Mouse (Mus musculus): ENCODE results near the gene Fndc3a.

The Fndc3a gene

GRCm38 (mm10) chr14:72709710-72710340 lies at the start of gene Fndc3a:
TSS of gene Fndc3a (minus strand) at chr14:72710003.
- DNase-seq (ENCODE audit: low spot score in 2 of 2): peak; percentile 78 to 91

GRCm38 (mm10) chr14:72752893-72753292 lies 43.1 kb upstream of the Fndc3a start:
- no peak for DNase-seq (ENCODE audit: low spot score in 2 of 2)

GRCm38 (mm10) chr14:72750426-72751182 lies 40.8 kb upstream of the Fndc3a start:
- DNase-seq (ENCODE audit: low spot score in 2 of 2): no peak

- DNase-seq (ENCODE audit: low spot score in 2 of 2): no peak
Measured at GRCm38 (mm10) chr14:72748331-72748730, 38.5 kb upstream of the Fndc3a start.

- no peak for DNase-seq (ENCODE audit: low spot score in 2 of 2)
Measured at GRCm38 (mm10) chr14:72741667-72742066, 31.9 kb upstream of the Fndc3a start.

GRCm38 (mm10) chr14:72740336-72740735 lies 30.5 kb upstream of the Fndc3a start:
- no peak for DNase-seq (ENCODE audit: low spot score in 2 of 2)

- no peak for DNase-seq (ENCODE audit: low spot score in 2 of 2)
Measured at GRCm38 (mm10) chr14:72739484-72740208, 29.8 kb upstream of the Fndc3a start.

- no peak for DNase-seq (ENCODE audit: low spot score in 2 of 2)
Measured at GRCm38 (mm10) chr14:72738776-72739175, 29.0 kb upstream of the Fndc3a start.

- no peak for DNase-seq (ENCODE audit: low spot score in 2 of 2)
Measured at GRCm38 (mm10) chr14:72738217-72738616, 28.4 kb upstream of the Fndc3a start.

GRCm38 (mm10) chr14:72725865-72726264 lies 16.1 kb upstream of the Fndc3a start:
- DNase-seq (ENCODE audit: low spot score in 2 of 2): no peak

GRCm38 (mm10) chr14:72722274-72723053 lies 12.7 kb upstream of the Fndc3a start:
- no peak for DNase-seq (ENCODE audit: low spot score in 2 of 2)

- no peak for DNase-seq (ENCODE audit: low spot score in 2 of 2)
Measured at GRCm38 (mm10) chr14:72716175-72716574, 6.4 kb upstream of the Fndc3a start.

- DNase-seq (ENCODE audit: low spot score in 2 of 2): no peak
Measured at GRCm38 (mm10) chr14:72711130-72711529, 1.3 kb upstream of the Fndc3a start.

GRCm38 (mm10) chr14:72710341-72711027 lies 681 bp upstream of the Fndc3a start:
- no peak for DNase-seq (ENCODE audit: low spot score in 2 of 2)

GRCm38 (mm10) chr14:72709091-72709709 lies 603 bp downstream of the Fndc3a start:
- DNase-seq (ENCODE audit: low spot score in 2 of 2): peak; percentile 56 to 84

GRCm38 (mm10) chr14:72708581-72708991 lies 1.2 kb downstream of the Fndc3a start:
- DNase-seq (ENCODE audit: low spot score in 2 of 2): no peak

- no peak for DNase-seq (ENCODE audit: low spot score in 2 of 2)
Measured at GRCm38 (mm10) chr14:72700056-72700455, 9.7 kb downstream of the Fndc3a start.

- DNase-seq (ENCODE audit: low spot score in 2 of 2): no peak
Measured at GRCm38 (mm10) chr14:72691406-72691805, 18.4 kb downstream of the Fndc3a start.

- no peak for DNase-seq (ENCODE audit: low spot score in 2 of 2)
Measured at GRCm38 (mm10) chr14:72689525-72689924, 20.3 kb downstream of the Fndc3a start.

- DNase-seq (ENCODE audit: low spot score in 2 of 2): no peak
Measured at GRCm38 (mm10) chr14:72684857-72685370, 24.9 kb downstream of the Fndc3a start.

GRCm38 (mm10) chr14:72677247-72677646 lies 32.6 kb downstream of the Fndc3a start:
- DNase-seq (ENCODE audit: low spot score in 2 of 2): no peak
